Mouse (Mus musculus) CD4-positive, CD25-positive, alpha-beta regulatory T cell, adult 2 months (primary cell): ENCODE measurements around the gene Gm11992.

Source experiments
- DNase-seq: peaks from one replicate; pipeline ENCODE4 v3.0.0-alpha.2; 2012; ENCODE audit warnings: low read depth, low spot score

Gm11992 gene

GRCm38 (mm10) chr11:9115367-9116120 is 67.2 kb downstream of the Gm11992 start:
- no peak for DNase-seq

GRCm38 (mm10) chr11:9116121-9116520 is 67.7 kb downstream of the Gm11992 start:
- DNase-seq = no peak

- no peak for DNase-seq
Measured at GRCm38 (mm10) chr11:9116916-9117315, 68.5 kb downstream of the Gm11992 start.

GRCm38 (mm10) chr11:9117358-9118049 is 69.1 kb downstream of the Gm11992 start:
- DNase-seq = no peak

GRCm38 (mm10) chr11:9118050-9118420 is 69.6 kb downstream of the Gm11992 start, which contains the start of gene Upp1:
TSS of gene Upp1 (plus strand) at chr11:9118103.
- DNase-seq = no peak

- no peak for DNase-seq
Measured at GRCm38 (mm10) chr11:9118421-9119121, 70.2 kb downstream of the Gm11992 start.
